Mouse (Mus musculus): Measurements from ENCODE around the gene Tns4. TPM values are rescaled to one million over a fixed set of nuclear protein-coding genes. Genes with fewer than 3 reads are reported as not detected.

The Tns4 gene
- polyA plus RNA-seq, 1 experiment, result 0.17 TPM

- no peak overlapping the region for H3K4me3 ChIP-seq (ENCODE audit: insufficient read depth, low read length)
- no peaks in the 10 kb centered on the region for H3K4me1 ChIP-seq (ENCODE audit: control insufficient read depth, insufficient read depth, low read length)
- no peak overlapping the region for H3K27ac ChIP-seq (ENCODE audit: insufficient read depth, low read length)
- TF ChIP-seq CTCF (IDR thresholded peaks at IDR 0.05; ENCODE audit: extremely low read depth, insufficient read depth, low read length) (no peak), POLR2A (IDR thresholded peaks at IDR 0.05; ENCODE audit: extremely low read depth, insufficient read depth, low read length) (no peak)
These were observed 62.1 kb downstream of the Tns4 start for GRCm38 (mm10) chr11:99026899-99027440.

GRCm38 (mm10) chr11:99025878-99026277 lies 63.2 kb downstream of the Tns4 start:
- Histone ChIP-seq H3K4me1 (ENCODE audit: control insufficient read depth, insufficient read depth, low read length) (no peaks in the 10 kb centered on the region), H3K4me3 (ENCODE audit: insufficient read depth, low read length) (no peak overlapping the region), H3K27ac (ENCODE audit: insufficient read depth, low read length) (no peak overlapping the region)
- TF ChIP-seq CTCF (IDR thresholded peaks at IDR 0.05; ENCODE audit: extremely low read depth, insufficient read depth, low read length) (no peak), POLR2A (IDR thresholded peaks at IDR 0.05; ENCODE audit: extremely low read depth, insufficient read depth, low read length) (no peak)

- no peak for TF ChIP-seq POLR2A (IDR thresholded peaks at IDR 0.05; ENCODE audit: extremely low read depth, insufficient read depth, low read length)
- TF ChIP-seq CTCF (IDR thresholded peaks at IDR 0.05; ENCODE audit: extremely low read depth, insufficient read depth, low read length), result no peak
- Histone ChIP-seq H3K27ac (ENCODE audit: insufficient read depth, low read length) (no peak overlapping the region), H3K4me1 (ENCODE audit: control insufficient read depth, insufficient read depth, low read length) (no peaks in the 10 kb centered on the region), H3K4me3 (ENCODE audit: insufficient read depth, low read length) (peak overlapping the region; percentile 51)
These were observed 64.5 kb downstream of the Tns4 start for GRCm38 (mm10) chr11:99024468-99025134.

GRCm38 (mm10) chr11:99023500-99024467 lies 65.3 kb downstream of the Tns4 start, which contains the start of gene Top2a:
Gene Top2a (minus strand): TSS chr11:99024189.
- H3K4me3 ChIP-seq (ENCODE audit: insufficient read depth, low read length), result peak within 1 kb of the TSS; percentile 51
- TF ChIP-seq CTCF (IDR thresholded peaks at IDR 0.05; ENCODE audit: extremely low read depth, insufficient read depth, low read length) (no peak), POLR2A (IDR thresholded peaks at IDR 0.05; ENCODE audit: extremely low read depth, insufficient read depth, low read length) (0 out of 2 replicates have a peak, but pooled peaks have one; percentile 23)
- H3K4me1 ChIP-seq (ENCODE audit: control insufficient read depth, insufficient read depth, low read length), result no peaks in the 10 kb centered on the region
- no peak within 1 kb of the TSS for H3K27ac ChIP-seq (ENCODE audit: insufficient read depth, low read length)

- Histone ChIP-seq H3K4me3 (ENCODE audit: insufficient read depth, low read length) (no peak overlapping the region), H3K27ac (ENCODE audit: insufficient read depth, low read length) (no peak overlapping the region), H3K4me1 (ENCODE audit: control insufficient read depth, insufficient read depth, low read length) (no peaks in the 10 kb centered on the region)
- TF ChIP-seq CTCF (IDR thresholded peaks at IDR 0.05; ENCODE audit: extremely low read depth, insufficient read depth, low read length), result no peak
- no peak for TF ChIP-seq POLR2A (IDR thresholded peaks at IDR 0.05; ENCODE audit: extremely low read depth, insufficient read depth, low read length)
These were observed 66.0 kb downstream of the Tns4 start for GRCm38 (mm10) chr11:99023094-99023493.

- TF ChIP-seq CTCF (IDR thresholded peaks at IDR 0.05; ENCODE audit: extremely low read depth, insufficient read depth, low read length) (no peak), POLR2A (IDR thresholded peaks at IDR 0.05; ENCODE audit: extremely low read depth, insufficient read depth, low read length) (no peak)
- H3K4me3 ChIP-seq (ENCODE audit: insufficient read depth, low read length), result no peak overlapping the region
- no peak overlapping the region for H3K27ac ChIP-seq (ENCODE audit: insufficient read depth, low read length)
- no peaks in the 10 kb centered on the region for H3K4me1 ChIP-seq (ENCODE audit: control insufficient read depth, insufficient read depth, low read length)
These were observed 66.6 kb downstream of the Tns4 start for GRCm38 (mm10) chr11:99022384-99022933.

- H3K4me1 ChIP-seq (ENCODE audit: control insufficient read depth, insufficient read depth, low read length), result no peaks in the 10 kb centered on the region
- no peak overlapping the region for H3K4me3 ChIP-seq (ENCODE audit: insufficient read depth, low read length)
- TF ChIP-seq POLR2A (IDR thresholded peaks at IDR 0.05; ENCODE audit: extremely low read depth, insufficient read depth, low read length), result no peak
- TF ChIP-seq CTCF (IDR thresholded peaks at IDR 0.05; ENCODE audit: extremely low read depth, insufficient read depth, low read length), result no peak
- no peak overlapping the region for H3K27ac ChIP-seq (ENCODE audit: insufficient read depth, low read length)
These were observed 69.3 kb downstream of the Tns4 start for GRCm38 (mm10) chr11:99019844-99020243.

Other genes with a start within 250 kb of the Tns4 start
- gene Wipf2, start 225.7 kb downstream of the Tns4 start, polyA plus RNA-seq (2012; rRNA removed), result 35.2 and 36.5 TPM in 2 replicates
- 0.40 and 0.56 TPM in 2 replicates for gene Cdc6, start 181.5 kb downstream of the Tns4 start, polyA plus RNA-seq (2012; rRNA removed)
- 6.3 and 6.8 TPM in 2 replicates for gene Rara, start 161.5 kb downstream of the Tns4 start, polyA plus RNA-seq (2012; rRNA removed)
- 3.4 and 3.5 TPM in 2 replicates for gene Gjd3, start 106.3 kb downstream of the Tns4 start, polyA plus RNA-seq (2012; rRNA removed)
- gene Top2a, start 65.1 kb downstream of the Tns4 start, polyA plus RNA-seq (2012; rRNA removed), result 0.93 and 1.8 TPM in 2 replicates
- 106 and 120 TPM in 2 replicates for gene Igfbp4, start 48.1 kb downstream of the Tns4 start, polyA plus RNA-seq (2012; rRNA removed)
- gene Ccr7, start 65.8 kb upstream of the Tns4 start, polyA plus RNA-seq (2012; rRNA removed), result 0.15 and 0.19 TPM in 2 replicates
- 60.6 and 69.0 TPM in 2 replicates for gene Smarce1, start 141.7 kb upstream of the Tns4 start, polyA plus RNA-seq (2012; rRNA removed)
- gene Krt222, start 154.8 kb upstream of the Tns4 start, polyA plus RNA-seq (2012; rRNA removed), result 25.1 and 27.0 TPM in 2 replicates
- gene Krt24, start 196.0 kb upstream of the Tns4 start, polyA plus RNA-seq (2012; rRNA removed), result not detected in 2 replicates
- 0.04 TPM in 1 of 2 replicates, not detected in the other for gene Krt25, start 233.6 kb upstream of the Tns4 start, polyA plus RNA-seq (2012; rRNA removed)
- 0.04 TPM in 1 of 2 replicates, not detected in the other for gene Krt26, start 248.7 kb upstream of the Tns4 start, polyA plus RNA-seq (2012; rRNA removed)